Mouse (Mus musculus) left cerebral cortex, postnatal 14 days (tissue): ENCODE measurements at regions not wholly inside any gene's neighbourhood (a gene's known extent, or its start where the extent isn't known, plus 50 kb on each side); places are given as distances from the start of the nearest gene placed in this dataset.
A peak's percentile ranks its signal among the peaks of the same experiment; 100 is the strongest.

ENCODE experiments used
- DNase-seq, 2 experiments: peaks; one replicate each; pipeline ENCODE4 v3.0.0; 2021 to 2022; ENCODE audit warnings: low spot score in 2 of 2, mixed read lengths in 1 of 2
- intact Hi-C: fragments of 180-260 bp; cut with DNase I; formaldehyde crosslinking; loops from one replicate; pipeline ENCODE4 v1.15.1; 2025
- microRNA-seq, 2 experiments: library from miRNA; unstranded; fragments of <30 nt; microRNA quantifications; one replicate each; pipeline ENCODE4 v1.2.0; 2022

DNA sequence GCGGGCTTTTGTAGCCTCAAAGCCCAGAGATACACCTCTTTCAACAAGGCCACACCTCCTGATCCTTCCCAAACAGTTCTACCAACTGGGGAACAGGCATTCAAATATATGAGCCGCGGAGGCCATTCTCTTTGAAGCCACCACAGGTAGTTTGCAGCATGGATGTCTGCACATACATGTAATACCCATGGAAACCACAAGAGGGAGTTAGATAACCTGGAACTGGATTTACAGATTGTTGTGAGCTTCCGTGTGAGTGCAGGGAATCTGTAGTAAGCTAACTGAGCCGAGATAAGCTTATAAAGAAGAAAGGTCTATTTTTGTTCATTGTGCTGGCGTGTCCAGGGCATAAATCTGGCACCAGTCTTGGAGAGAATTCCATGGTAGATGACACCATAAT lies 149.0 kb downstream of the Zfp281 start:
- intact Hi-C loops = loop anchor here (10.0 kb wide), 1 partner anchor 451 kb away; no protein-coding TSS in a partner anchor
- no peak for DNase-seq

DNA sequence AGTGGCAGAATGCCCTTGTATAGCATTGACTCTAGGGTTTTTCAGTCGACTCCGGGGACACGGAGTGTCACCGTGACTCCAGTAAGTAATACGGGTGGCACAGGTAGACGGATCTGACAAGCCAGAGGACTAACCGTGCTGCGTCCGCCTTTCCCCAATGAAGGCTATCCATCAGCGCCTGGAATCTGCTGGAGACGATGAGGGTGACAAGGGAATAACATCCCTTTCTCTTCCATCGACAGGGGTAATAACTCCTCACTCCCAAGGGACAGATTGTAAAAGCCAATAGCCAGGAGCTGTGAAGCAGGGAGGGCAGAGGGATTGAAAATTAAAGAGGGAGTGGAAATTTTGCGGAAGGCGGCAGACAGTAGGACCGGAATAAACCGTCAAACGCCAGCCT lies 151.5 kb downstream of the Zfp281 start:
- intact Hi-C loops = loop anchor here (10.0 kb wide), 1 partner anchor 449 kb away; no protein-coding TSS in a partner anchor
- DNase-seq = no peak

DNA sequence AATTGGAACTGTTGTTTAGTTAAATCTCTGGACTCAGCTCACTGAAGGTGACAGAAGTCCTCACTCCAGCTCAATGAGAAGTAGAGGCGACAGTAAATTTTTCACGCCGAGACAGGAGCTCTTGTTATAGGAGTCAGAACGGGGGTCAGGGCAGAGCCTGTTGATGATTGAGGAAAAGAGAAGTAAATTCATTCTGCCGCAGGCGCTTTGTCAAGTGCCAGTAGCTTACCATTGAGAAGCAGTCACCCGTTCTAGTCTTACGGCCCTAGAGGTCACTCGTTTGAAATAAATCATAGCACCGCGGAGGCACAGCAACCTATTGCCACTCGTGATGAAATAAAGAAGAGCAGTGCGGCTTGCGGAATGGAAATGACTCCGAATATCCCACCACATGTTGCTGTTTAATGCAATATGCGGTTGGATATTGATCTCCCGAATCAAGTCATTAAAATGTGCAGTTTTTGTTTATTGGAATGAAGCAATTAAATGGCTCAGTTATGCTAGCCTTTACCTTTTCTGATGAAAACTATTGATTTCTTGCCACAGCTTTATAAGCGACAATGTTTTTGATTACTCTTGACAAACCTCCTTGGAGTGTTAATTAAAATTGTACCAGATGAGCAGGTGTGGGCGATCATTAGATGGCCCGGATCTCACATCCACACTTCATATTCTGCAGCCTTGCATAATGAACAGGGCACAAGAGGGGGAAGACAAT lies 152.7 kb downstream of the Zfp281 start:
- no peak for DNase-seq
- intact Hi-C loops = loop anchor here (10.0 kb wide), 1 partner anchor 447 kb away; no protein-coding TSS in a partner anchor

DNA sequence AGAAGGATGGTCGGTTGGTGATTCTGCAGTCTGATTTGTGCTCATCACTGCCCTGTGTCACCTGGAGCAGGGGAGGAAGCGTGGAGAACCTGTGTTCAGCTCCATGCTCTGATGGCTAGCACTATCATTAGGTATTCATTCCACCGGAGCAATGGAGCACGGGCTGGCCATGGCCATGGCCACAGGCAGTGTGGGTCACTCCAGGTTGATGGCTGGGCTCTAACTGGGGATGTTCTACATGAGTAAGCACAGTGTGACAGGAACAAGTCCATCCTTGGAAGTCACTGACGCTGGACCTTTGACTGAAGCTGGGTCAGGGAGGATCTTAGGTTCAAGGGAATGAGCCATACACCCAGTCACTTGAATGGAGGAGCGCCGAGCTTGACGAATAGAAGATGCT lies 154.7 kb downstream of the Zfp281 start:
- intact Hi-C loops = loop anchor here (10.0 kb wide), 1 partner anchor 445 kb away; no protein-coding TSS in a partner anchor
- no peak for DNase-seq

DNA sequence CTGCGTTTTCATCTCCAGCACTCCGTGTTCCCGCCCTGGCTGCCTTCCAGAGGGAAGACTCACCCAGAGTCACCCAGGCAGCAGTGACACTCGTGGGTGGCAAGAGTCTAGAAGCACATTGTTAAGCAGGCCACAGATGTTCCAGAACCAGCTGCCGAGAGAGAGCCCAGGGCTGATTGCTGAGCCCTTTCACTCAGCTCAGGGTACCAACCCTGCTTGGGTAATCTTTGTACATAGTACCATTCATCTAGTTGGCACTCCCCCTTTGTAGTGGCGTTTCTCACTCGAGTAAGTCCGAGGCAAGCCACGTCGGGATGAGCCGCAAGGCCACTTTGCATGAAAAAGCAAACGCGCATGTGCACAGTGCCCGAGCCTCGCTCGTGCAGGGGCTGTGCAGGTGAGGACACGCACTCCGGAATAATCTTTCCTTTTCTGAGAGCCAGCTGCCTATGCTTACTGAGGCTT lies 156.9 kb downstream of the Zfp281 start:
- intact Hi-C loops = no loop called here
- DNase-seq = peak; percentile 19 to 66

DNA sequence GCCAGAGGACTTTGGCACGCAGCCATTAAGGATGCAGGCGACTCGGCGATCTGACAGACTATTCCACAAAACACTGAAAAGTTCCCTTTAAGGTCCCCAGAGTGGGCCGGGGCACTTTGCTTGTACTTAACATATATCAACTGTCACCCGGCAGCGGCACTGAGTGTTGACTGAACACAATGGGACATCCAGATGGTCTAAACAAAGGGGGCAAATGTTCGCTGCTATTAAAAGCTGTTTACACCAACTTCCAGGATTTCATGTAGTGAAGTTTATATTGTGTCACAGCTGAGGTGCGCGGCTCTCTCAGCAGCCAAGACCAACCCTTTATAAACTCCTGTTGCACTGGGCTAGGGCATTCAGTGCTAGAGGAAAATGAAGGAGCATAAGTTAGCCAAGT lies 157.6 kb downstream of the Zfp281 start:
- DNase-seq = no peak
- intact Hi-C loops = no loop called here

DNA sequence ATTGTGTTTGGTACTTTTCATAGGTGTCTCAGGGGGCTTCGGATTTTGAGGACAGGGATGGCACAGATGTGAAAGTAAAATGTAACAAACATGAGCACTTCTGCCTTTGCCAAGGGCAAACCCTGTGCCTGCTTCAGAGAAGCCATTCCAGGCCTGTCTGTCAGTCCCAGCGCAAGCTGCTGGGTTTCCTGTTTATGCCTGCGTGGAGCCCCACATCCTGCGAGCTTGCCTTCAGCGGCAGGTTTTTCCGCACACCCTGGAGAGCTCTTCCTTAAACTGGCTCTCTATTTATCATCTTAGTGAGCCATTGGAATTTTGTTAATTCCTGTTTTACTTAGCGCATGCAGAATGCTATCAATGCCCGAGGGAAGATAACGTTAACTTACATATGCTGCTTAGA lies 159.5 kb downstream of the Zfp281 start:
- DNase-seq = no peak
- intact Hi-C loops = no loop called here

DNA sequence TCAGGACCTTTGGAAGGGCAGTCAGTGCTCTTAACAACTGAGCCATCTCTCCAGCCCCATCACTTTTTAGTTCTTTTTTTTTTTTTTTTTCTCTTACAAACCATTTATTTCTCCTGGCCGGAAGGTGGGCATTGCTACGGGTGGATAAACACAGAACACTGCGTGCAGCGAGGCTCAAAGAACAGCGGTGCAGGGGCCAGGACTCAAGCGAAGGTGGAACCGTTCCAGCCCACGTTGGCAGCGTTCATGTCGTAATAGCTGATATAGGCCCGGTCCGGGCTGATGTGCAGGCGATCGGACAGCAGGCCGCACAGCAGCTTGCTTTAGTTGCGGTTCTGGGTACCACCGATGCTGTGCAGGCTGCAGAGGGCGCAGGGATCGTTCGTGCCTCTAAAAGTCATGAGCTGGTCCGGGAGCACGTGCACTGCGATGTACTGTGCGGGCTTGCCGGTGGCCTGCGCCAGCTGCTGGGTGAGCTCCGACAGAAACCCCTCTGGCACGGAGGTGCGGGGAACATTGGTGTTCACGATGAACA lies 164.3 kb downstream of the Zfp281 start:
- intact Hi-C loops = no loop called here
- DNase-seq = no peak

DNA sequence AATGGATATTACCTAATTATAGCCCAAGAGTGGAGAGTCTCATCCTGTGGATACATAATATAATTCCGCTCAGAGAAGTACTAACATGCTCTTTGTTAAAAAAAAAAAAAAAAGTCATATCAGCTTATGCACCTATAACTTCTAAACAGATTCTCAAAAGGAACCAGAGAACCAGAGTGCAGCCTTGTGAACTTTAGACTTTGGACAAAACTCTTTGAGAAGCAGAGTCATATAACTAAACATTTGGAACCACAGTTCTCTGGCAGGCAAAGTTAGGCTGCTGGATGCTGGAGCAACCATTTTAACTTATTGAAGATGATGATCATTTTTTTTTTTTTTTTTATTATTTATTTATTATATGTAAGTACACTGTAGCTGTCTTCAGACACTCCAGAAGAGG lies 166.9 kb downstream of the Zfp281 start:
- DNase-seq = no peak
- intact Hi-C loops = no loop called here

Small RNA genes in the stretch of these regions (microRNA-seq; reads per million reads assigned to microRNA genes)
- gene Gm22132 = 0 reads per million in 2 experiments
